Mouse (Mus musculus): ENCODE measurements around the gene Nmrk2. TPM values are rescaled to one million over a fixed set of nuclear protein-coding genes. Genes with fewer than 3 reads are reported as not detected.

Gene Nmrk2
- polyA plus RNA-seq, 1 experiment: not detected

DNA sequence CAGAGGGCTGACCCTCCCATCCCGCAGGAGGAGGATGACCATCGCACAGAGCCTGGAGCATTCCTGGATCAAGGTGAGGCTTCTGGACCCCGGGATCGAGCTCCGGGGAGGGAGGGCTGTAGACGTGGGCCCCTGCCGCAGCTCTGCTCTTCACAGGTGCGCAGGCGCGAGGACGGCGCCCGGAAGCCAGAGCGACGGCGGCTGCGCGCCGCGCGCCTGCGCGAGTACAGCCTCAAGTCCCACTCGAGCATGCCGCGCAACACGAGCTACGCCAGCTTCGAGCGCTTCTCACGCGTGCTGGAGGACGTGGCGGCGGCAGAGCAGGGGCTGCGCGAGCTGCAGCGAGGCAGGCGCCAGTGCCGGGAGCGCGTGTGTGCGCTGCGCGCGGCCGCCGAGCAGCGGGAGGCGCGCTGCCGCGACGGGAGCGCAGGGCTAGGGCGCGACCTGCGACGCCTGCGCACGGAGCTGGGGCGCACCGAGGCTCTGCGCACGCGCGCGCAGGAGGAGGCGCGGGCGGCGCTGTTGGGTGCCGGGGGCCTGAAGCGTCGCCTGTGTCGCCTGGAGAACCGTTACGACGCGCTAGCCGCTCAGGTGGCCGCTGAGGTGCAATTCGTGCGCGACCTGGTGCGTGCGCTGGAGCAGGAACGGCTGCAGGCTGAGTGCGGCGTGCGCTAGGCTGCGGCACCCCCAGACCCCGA, 9.4 kb downstream of the Nmrk2 start:
- Histone ChIP-seq H3K4me3 (replicated peaks) (peak overlapping the region; percentile 82), H3K4me1 (ENCODE audit: control insufficient read depth) (peaks cover 60% of the 10 kb centered on the region), H3K36me3 (ENCODE audit: control insufficient read depth) (peaks cover 29% of the 10 kb centered on the region), H3K9me3 (ENCODE audit: control insufficient read depth, low read length) (peaks cover 3% of the 10 kb centered on the region; the same call in 1 of the 2 replicates), H3K27me3 (ENCODE audit: control insufficient read depth) (peaks cover 52% of the 10 kb centered on the region)
- no peak for TF ChIP-seq TAL1 (IDR thresholded peaks at IDR 0.05; ENCODE audit: low read length)
- TF ChIP-seq GATA1 (IDR thresholded peaks at IDR 0.05; ENCODE audit: low read length): no peak

DNA sequence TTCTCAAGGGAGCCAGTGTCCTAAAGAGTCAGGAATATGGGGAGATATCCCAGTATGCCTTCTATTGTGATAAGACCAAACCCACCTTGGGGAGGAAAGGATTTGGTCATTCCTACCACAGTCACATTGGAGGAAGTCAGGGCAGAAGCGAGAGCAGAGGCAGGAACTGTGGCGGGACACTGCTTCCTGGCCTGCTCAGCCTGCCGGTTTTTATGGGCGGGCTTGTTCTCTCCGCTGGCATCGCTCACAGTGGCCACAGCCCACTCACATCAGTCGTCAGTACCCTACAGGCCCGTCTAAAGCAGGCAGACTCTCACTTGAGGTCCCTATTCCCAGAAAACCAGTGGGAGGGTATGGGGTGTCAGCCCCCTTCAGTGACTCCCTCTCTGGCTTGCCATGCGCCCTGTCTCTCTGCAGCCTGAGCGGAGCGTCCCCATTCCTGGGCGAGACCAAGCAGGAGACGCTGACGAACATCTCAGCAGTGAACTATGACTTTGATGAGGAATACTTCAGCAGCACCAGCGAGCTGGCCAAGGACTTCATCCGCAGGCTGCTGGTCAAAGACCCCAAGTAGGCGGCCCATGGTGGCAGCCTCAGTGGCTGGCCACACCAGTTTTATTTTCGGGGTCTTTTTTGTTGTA, 10.4 kb downstream of the Nmrk2 start:
- H3K4me3 ChIP-seq (replicated peaks): no peak overlapping the region
- H3K27me3 ChIP-seq (ENCODE audit: control insufficient read depth): peaks cover 42% of the 10 kb centered on the region
- H3K9me3 ChIP-seq (ENCODE audit: control insufficient read depth, low read length): peaks cover 3% of the 10 kb centered on the region; the same call in 1 of the 2 replicates
- H3K4me1 ChIP-seq (ENCODE audit: control insufficient read depth): peaks cover 63% of the 10 kb centered on the region
- TF ChIP-seq TAL1 (IDR thresholded peaks at IDR 0.05; ENCODE audit: low read length) (no peak), GATA1 (IDR thresholded peaks at IDR 0.05; ENCODE audit: low read length) (no peak)
- peaks cover 39% of the 10 kb centered on the region for H3K36me3 ChIP-seq (ENCODE audit: control insufficient read depth)

DNA sequence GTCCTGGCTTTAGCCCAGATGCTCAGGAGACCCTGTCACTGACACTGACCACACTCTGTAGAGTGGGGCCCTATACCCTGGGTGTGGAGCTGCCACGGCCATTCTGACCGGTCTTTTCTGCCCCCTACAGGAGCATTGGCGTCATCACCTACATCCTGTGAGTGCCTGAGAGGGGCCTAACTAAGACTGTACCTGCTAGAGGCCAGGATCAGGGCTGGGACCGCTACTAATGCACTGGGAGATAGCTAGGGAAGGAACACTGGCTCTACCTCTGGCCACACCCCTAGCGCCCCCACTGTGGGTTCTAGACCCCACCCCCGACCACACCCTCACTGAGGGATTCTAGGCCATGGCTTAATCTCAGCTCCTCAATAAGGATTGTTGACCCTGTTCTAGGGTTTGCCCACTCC, 10.9 kb downstream of the Nmrk2 start:
- Histone ChIP-seq H3K9me3 (ENCODE audit: control insufficient read depth, low read length) (peaks cover 3% of the 10 kb centered on the region; the same call in 1 of the 2 replicates), H3K27me3 (ENCODE audit: control insufficient read depth) (peaks cover 37% of the 10 kb centered on the region), H3K4me1 (ENCODE audit: control insufficient read depth) (peaks cover 63% of the 10 kb centered on the region), H3K4me3 (replicated peaks) (no peak overlapping the region), H3K36me3 (ENCODE audit: control insufficient read depth) (peaks cover 41% of the 10 kb centered on the region)
- no peak for TF ChIP-seq TAL1 (IDR thresholded peaks at IDR 0.05; ENCODE audit: low read length)

DNA sequence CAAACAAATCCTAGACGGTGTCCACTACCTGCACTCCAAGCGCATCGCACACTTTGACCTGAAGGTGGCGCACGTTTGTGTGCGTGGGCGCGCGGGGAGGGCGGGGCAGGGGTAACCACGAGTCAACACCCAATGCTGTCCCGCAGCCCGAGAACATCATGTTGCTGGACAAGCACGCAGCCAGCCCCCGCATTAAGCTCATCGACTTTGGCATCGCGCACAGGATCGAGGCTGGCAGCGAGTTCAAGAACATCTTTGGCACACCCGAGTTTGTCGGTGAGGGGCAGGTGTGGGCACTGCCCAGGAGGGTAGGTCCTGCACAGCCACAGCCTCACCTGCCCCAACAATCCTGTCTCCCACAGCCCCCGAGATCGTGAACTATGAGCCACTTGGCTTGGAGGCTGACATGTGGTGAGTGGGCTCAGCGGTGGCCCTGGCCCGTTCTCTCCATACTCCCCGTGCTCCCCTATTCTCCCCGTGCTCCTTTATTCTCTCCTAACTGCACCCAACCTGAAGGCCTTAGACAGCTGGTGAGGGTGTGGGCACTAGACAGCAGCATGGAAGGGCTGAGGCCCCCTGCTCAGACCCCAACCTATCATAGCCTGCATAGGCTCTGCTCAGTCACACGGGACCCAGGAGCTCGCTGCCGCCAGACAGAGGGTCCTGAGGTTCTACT, 11.5 kb downstream of the Nmrk2 start:
- H3K4me3 ChIP-seq (replicated peaks): no peak overlapping the region

DNA sequence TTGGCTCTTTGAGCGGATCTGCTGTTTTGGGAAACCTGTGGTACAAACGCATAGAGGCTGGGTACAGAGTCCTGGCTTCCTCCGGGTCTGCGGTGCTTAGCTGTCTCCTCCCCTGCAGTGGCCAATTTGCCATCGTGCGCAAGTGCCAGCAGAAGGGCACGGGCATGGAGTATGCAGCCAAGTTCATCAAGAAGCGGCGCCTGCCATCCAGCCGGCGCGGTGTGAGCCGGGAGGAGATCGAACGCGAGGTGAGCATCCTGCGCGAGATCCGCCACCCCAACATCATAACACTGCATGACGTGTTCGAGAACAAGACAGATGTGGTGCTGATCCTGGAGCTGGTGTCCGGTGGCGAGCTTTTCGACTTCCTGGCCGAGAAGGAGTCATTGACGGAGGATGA, 12.0 kb downstream of the Nmrk2 start:
- H3K9me3 ChIP-seq (ENCODE audit: control insufficient read depth, low read length): peaks cover 3% of the 10 kb centered on the region; the same call in 1 of the 2 replicates
- H3K27me3 ChIP-seq (ENCODE audit: control insufficient read depth): peaks cover 26% of the 10 kb centered on the region
- H3K4me3 ChIP-seq (replicated peaks): no peak overlapping the region
- H3K4me1 ChIP-seq (ENCODE audit: control insufficient read depth): peaks cover 59% of the 10 kb centered on the region
- H3K36me3 ChIP-seq (ENCODE audit: control insufficient read depth): peaks cover 50% of the 10 kb centered on the region
- TF ChIP-seq GATA1 (IDR thresholded peaks at IDR 0.05; ENCODE audit: low read length) (no peak), TAL1 (IDR thresholded peaks at IDR 0.05; ENCODE audit: low read length) (no peak)

More for the DNA sequence above, 11.5 kb downstream of the Nmrk2 start:
- peaks cover 45% of the 10 kb centered on the region for H3K36me3 ChIP-seq (ENCODE audit: control insufficient read depth)
- H3K27me3 ChIP-seq (ENCODE audit: control insufficient read depth): peaks cover 32% of the 10 kb centered on the region
- H3K4me1 ChIP-seq (ENCODE audit: control insufficient read depth): peaks cover 59% of the 10 kb centered on the region
- peaks cover 3% of the 10 kb centered on the region; the same call in 1 of the 2 replicates for H3K9me3 ChIP-seq (ENCODE audit: control insufficient read depth, low read length)
- TF ChIP-seq GATA1 (IDR thresholded peaks at IDR 0.05; ENCODE audit: low read length) (no peak), TAL1 (IDR thresholded peaks at IDR 0.05; ENCODE audit: low read length) (no peak)

DNA sequence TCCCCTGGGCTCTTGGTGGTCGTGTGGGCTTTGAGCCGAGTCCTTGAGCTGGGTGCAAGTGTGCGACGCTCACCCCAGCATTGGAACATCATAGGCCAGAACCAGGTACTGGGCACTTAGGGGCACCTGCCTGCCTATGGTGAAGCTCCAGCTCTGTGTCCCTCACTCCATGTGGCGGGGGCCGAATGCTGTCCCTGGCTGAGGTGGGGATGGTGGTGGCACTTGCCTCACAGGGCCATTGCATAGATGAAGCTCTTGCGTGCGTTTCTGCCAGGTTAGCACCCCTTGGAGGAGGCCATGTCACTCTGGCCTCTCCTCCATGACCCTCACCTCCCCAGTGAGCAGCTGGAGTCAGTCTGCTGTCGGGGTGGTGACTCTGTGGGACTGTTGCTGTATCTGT, 14.7 kb downstream of the Nmrk2 start:
- Histone ChIP-seq H3K4me3 (replicated peaks) (no peak overlapping the region), H3K9me3 (ENCODE audit: control insufficient read depth, low read length) (no peaks in the 10 kb centered on the region), H3K27me3 (ENCODE audit: control insufficient read depth) (no peaks in the 10 kb centered on the region), H3K4me1 (ENCODE audit: control insufficient read depth) (peaks cover 60% of the 10 kb centered on the region), H3K36me3 (ENCODE audit: control insufficient read depth) (peaks cover 70% of the 10 kb centered on the region)
- TF ChIP-seq GATA1 (IDR thresholded peaks at IDR 0.05; ENCODE audit: low read length): no peak
- TF ChIP-seq TAL1 (IDR thresholded peaks at IDR 0.05; ENCODE audit: low read length): no peak

DNA sequence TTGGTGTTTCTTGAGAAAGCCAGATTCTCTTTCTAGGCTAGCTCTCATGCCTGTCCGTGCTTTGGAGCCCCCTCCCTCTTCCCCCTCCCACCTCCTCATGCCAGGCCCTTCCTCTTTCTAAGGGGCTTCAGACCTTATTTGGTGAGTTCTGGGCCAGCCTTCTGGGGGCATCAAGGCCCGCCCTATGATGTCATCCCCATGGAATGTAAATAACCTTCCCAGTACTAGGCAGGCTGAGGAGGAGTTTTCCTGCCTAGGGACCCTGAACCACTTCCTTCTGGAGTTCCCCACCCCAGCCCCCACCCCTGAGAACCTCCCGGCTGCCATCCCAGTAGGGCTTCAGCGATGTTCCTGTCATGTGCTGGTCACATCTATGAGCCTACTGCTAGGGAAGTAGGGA, 17.1 kb downstream of the Nmrk2 start:
- H3K9me3 ChIP-seq (ENCODE audit: control insufficient read depth, low read length): no peaks in the 10 kb centered on the region
- H3K4me1 ChIP-seq (ENCODE audit: control insufficient read depth): peaks cover 57% of the 10 kb centered on the region
- H3K36me3 ChIP-seq (ENCODE audit: control insufficient read depth): peaks cover 75% of the 10 kb centered on the region
- no peaks in the 10 kb centered on the region for H3K27me3 ChIP-seq (ENCODE audit: control insufficient read depth)
- no peak for TF ChIP-seq TAL1 (IDR thresholded peaks at IDR 0.05; ENCODE audit: low read length)
- TF ChIP-seq GATA1 (IDR thresholded peaks at IDR 0.05; ENCODE audit: low read length): no peak
- no peak overlapping the region for H3K4me3 ChIP-seq (replicated peaks)

DNA sequence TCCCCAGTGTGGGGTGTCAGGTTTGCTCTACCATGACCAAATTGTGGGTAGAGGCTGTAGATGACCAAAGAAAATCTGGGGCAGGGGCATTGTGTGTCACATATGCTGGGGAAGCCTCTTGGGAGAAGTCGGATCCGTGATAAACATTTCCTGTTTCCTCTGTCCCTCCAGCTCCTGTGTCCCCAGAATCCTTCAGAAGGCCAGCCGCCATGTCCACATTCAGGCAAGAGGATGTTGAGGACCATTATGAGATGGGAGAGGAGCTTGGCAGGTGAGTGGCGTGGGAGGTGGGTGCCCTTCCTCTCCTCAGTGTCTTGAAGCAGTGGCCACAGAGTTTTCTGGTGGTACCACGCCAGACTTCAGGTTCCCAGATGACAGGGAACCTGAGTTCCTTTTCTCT, 18.0 kb downstream of the Nmrk2 start, which contains the start of gene 4930442H23Rik:
Gene 4930442H23Rik, minus strand, starts transcription at position 45 of the 400 bp plus-strand sequence.
- Histone ChIP-seq H3K4me3 (replicated peaks) (peak within 1 kb of the TSS; percentile 72), H3K36me3 (ENCODE audit: control insufficient read depth) (peaks cover 81% of the 10 kb centered on the region), H3K4me1 (ENCODE audit: control insufficient read depth) (peaks cover 64% of the 10 kb centered on the region), H3K9me3 (ENCODE audit: control insufficient read depth, low read length) (no peaks in the 10 kb centered on the region), H3K27me3 (ENCODE audit: control insufficient read depth) (no peaks in the 10 kb centered on the region; the same call in 1 of the 2 replicates)
- TF ChIP-seq GATA1 (IDR thresholded peaks at IDR 0.05; ENCODE audit: low read length): no peak
- no peak for TF ChIP-seq TAL1 (IDR thresholded peaks at IDR 0.05; ENCODE audit: low read length)
